Mouse (Mus musculus) embryonic facial prominence, embryonic 12.5 days (tissue): Measurements from ENCODE around the gene Slc22a4. TPM values are rescaled to one million over a fixed set of nuclear protein-coding genes. Genes with fewer than 3 reads are reported as not detected.
"Not testable (repeated sequence)": the region's sequence is repeated elsewhere in the genome, so short reads cannot be mapped to it uniquely, and the experiment has no call there.

ENCODE experiments used
- ATAC-seq: fragments of 200-750 bp; cut with Nextera tagmentation; 2 replicates; pipeline ENCODE4 v1.8.0; 2017; ENCODE audit not compliant: insufficient number of reproducible peaks, insufficient read depth, low FRiP score, low TSS enrichment
- H3K27ac ChIP-seq: fragments of 300-500 bp; sonication (generic); 2 replicates; pipeline ENCODE4 v1.5.1; 2016; ENCODE audit warnings: mild to moderate bottlenecking
- H3K27me3 ChIP-seq: fragments of 300-500 bp; sonication (generic); 2 replicates; pipeline ENCODE4 v1.6.1; 2016; ENCODE audit warnings: mild to moderate bottlenecking, moderate library complexity
- H3K36me3 ChIP-seq: fragments of 300-500 bp; sonication (generic); 2 replicates; pipeline ENCODE4 v1.6.1; 2016; ENCODE audit warnings: mild to moderate bottlenecking
- H3K4me1 ChIP-seq: fragments of 300-500 bp; sonication (generic); 2 replicates; pipeline ENCODE4 v1.6.1; 2016
- H3K4me2 ChIP-seq: fragments of 300-500 bp; sonication (generic); replicated peaks from 2 replicates; pipeline ENCODE4 v1.6.1; 2016; ENCODE audit warnings: mild to moderate bottlenecking, moderate library complexity
- H3K4me3 ChIP-seq: fragments of 300-500 bp; sonication (generic); 2 replicates; pipeline ENCODE4 v1.5.1; 2016; ENCODE audit warnings: mild to moderate bottlenecking
- H3K9ac ChIP-seq: fragments of 300-500 bp; sonication (generic); 2 replicates; pipeline ENCODE4 v1.6.1; 2016; ENCODE audit warnings: mild to moderate bottlenecking, moderate library complexity
- H3K9me3 ChIP-seq: fragments of 300-500 bp; sonication (generic); 2 replicates; pipeline ENCODE4 v1.6.1; 2016; ENCODE audit warnings: mild to moderate bottlenecking, moderate library complexity
- WGBS: fragments of 180-500 bp; shearing (Covaris S2); methylation state at CpG from one replicate; pipeline ENCODE4 v1.1.7; 2016; 5-methylcytosine and 5-hydroxymethylcytosine counted together
- polyA plus RNA-seq: library from polyadenylated mRNA; unstranded; fragments of >200 nt; fragmentation: Nextera tagmentation; extraction: Ambion mirVana; gene quantifications from 2 replicates; pipeline ENCODE4 v1.2.1, GENCODE M21; 2016

Slc22a4 gene
- polyA plus RNA-seq, 1 experiment from 2014 or later, result 2.9 TPM

DNA sequence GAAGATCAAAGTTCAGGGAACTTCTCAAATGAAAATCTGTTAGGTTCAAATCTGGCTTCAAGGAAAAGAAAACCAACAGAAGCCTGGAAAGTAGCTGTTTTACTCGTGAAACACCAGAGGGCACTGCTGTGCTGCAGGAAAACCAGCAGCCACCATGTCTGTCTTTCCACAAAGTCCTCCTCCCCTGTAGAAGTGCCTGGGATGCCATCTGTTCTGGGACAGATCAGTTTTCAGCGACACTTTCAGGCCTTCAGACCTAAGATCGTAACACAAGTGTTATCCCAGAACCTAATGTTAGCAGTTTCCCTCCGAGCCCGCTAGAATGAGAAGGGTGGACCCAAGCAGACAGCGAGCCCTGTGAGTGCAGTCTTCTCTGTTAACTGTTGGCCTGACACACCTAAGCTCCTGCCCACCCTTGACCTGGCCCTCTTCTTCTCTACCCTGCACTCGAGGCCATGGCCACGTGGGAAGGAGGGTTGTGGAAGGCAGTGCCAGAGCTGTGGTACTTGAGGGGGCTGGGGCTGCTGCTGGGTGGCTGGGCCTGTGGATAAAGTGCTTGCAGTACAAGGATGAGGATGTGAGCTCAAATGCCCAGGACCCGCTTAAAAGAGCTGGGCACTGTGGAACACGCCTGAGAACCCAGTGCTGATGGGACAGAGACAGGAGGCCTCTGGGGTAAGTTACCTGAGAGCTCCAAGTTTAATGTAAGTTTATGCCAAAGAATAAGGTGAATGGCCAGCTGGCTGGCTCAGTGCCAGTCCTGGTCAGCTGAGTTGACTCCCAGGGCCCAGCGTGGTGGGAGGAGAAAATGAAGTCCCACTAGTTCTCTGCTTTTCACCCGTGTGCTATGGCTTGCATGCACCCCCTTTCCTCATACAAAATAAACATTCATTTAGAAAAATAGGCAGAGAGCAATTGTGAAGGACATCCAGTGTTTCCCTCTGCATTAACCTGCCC, 24.9 kb downstream of the Slc22a4 start:
- not testable (repeated sequence) for H3K9ac ChIP-seq, H3K27me3 ChIP-seq, H3K9me3 ChIP-seq, H3K4me2 ChIP-seq, H3K4me3 ChIP-seq, H3K36me3 ChIP-seq, H3K27ac ChIP-seq
- H3K4me1 ChIP-seq, result peaks cover 14% of the 10 kb centered on the region; the same call in 1 of the 2 replicates
- WGBS, result 45% methylated on average over 12 of the region's 12 CpGs
- ATAC-seq, result peak; percentile 66; the same call in 1 of the 2 replicates

DNA sequence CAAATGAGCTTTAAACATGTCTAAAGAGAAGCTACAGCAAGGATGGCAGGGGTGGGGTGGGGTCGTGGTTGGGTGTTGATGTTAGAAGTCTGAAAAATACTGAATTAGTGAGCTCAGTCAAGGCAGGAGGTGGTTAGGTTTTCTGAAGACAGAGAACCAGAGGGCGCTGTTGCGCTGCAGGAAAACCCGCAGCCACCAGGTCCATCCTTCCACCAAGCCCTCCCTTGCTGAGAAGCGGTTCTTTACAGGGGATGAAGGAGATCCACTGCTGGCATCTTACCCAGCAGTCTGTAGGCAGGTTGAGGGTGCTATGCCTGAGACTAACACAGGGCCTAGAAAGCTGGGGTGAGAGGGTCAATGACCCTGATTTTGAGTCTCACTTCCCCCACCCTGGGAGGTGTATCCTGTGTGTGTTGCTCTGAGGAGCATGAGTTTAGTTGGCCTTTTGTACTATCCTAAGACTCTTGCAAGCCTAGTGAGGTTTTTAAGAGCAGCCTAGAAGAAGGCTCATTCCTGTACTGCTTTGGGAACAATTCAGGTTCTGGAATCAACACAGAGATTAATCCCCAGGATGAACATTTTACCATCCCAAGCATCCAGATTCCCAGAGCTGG, 25.6 kb downstream of the Slc22a4 start:
- H3K27ac ChIP-seq, result no peak overlapping the region
- 4% methylated on average over 5 of the region's 5 CpGs for WGBS
- H3K36me3 ChIP-seq, result no peaks in the 10 kb centered on the region
- H3K4me1 ChIP-seq, result peaks cover 9% of the 10 kb centered on the region; the same call in 1 of the 2 replicates
- H3K9ac ChIP-seq, result no peak overlapping the region
- no peaks in the 10 kb centered on the region for H3K9me3 ChIP-seq
- H3K4me2 ChIP-seq, result no peak overlapping the region
- H3K27me3 ChIP-seq, result no peaks in the 10 kb centered on the region
- no peak for ATAC-seq
- H3K4me3 ChIP-seq, result no peak overlapping the region

DNA sequence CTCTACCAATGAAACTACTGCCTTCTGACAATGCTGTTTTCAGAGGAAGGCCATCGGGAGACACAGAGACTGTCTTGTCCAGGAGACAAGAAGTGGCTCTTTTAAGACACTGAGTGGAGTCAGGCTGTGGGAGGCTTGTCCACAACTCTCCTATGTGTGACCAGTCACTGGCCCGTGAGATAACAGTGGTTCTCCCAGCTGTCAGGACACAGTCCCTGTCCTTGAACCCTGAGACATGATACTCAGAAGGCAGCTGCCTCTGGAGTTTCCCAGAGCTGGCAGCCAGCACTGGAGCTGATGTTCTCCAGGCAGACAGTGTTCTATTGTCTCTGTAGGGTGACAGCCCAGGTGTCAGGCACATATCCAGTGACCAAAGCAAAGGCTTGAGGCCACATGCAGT, 30.2 kb downstream of the Slc22a4 start:
- Histone ChIP-seq H3K9ac (no peak overlapping the region), H3K9me3 (no peaks in the 10 kb centered on the region), H3K4me2 (no peak overlapping the region), H3K4me3 (no peak overlapping the region), H3K4me1 (peaks cover 5% of the 10 kb centered on the region; the same call in 1 of the 2 replicates), H3K36me3 (no peaks in the 10 kb centered on the region), H3K27me3 (no peaks in the 10 kb centered on the region), H3K27ac (no peak overlapping the region)
- WGBS, result 62% methylated on average over 2 of the region's 2 CpGs
- no peak for ATAC-seq

DNA sequence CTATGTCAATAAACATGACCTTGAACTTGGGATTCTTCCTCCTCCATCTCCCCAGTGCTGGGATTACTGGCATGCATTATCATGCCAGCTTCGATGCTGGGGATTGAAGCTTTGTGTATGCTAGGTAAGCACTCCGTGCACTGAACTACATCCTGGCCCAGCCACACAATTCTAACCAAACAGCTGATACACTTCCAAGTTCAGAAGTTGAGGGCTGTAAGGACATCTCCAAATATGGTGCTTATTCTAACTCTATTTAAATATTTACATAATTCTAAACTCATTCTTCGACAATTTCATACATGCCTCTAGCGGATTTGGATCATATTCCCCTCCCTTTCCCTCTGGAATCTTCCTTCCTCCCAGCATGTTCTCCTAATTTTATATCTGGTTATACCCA, 35.6 kb downstream of the Slc22a4 start:
- ATAC-seq, result no peak
- Histone ChIP-seq H3K27ac (no peak overlapping the region), H3K9ac (no peak overlapping the region), H3K9me3 (no peaks in the 10 kb centered on the region), H3K27me3 (no peaks in the 10 kb centered on the region), H3K4me3 (no peak overlapping the region), H3K4me1 (no peaks in the 10 kb centered on the region), H3K4me2 (no peak overlapping the region), H3K36me3 (no peaks in the 10 kb centered on the region)
- WGBS, result 83% methylated on average over 4 of the region's 4 CpGs

DNA sequence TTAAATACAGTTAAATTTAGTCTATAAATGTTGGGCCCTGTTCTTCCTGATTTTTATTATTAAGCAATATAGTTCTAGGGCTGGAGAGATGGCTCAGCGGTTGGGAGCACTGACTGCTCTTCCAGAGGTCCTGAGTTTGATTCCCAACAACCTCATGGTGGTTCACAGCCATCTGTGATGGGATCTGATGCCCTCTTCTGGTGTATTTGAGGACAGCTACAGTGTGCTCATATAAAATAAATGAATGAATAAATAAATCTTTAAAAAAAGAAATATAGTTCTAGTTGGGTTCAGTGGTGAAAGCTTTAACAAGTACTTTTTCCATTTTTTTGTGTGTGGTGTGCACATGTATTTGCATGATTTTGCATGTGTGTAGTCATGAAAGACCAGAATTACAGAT, 38.7 kb downstream of the Slc22a4 start:
- Histone ChIP-seq H3K9ac (no peak overlapping the region), H3K4me3 (no peak overlapping the region), H3K4me2 (no peak overlapping the region), H3K9me3 (no peaks in the 10 kb centered on the region), H3K4me1 (no peaks in the 10 kb centered on the region), H3K27me3 (no peaks in the 10 kb centered on the region), H3K27ac (no peak overlapping the region), H3K36me3 (no peaks in the 10 kb centered on the region)
- WGBS, result 60% methylated on average over 1 of the region's 1 CpGs
- no peak for ATAC-seq

DNA sequence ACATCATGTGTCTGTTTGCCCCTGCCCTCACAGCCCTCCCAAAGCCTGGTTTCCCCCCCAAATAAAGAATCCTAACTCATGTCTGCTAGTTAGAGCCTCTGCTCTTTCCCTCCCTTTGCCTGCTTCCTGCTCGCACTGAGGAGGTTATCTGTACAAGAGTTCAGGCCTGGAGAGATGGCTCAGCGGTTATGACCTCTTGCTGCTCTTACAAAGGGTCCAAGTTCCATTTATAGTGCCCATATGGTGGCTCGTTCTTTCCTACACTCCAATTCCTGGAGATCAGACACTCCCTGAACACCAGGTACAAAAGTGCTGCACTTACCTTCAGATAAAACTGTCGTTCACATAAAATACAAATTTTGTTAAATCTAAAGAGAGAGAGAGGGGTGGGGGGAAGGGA, 39.8 kb downstream of the Slc22a4 start:
- Histone ChIP-seq H3K36me3 (no peaks in the 10 kb centered on the region), H3K27ac (no peak overlapping the region), H3K9me3 (no peaks in the 10 kb centered on the region), H3K4me2 (no peak overlapping the region), H3K4me3 (no peak overlapping the region), H3K27me3 (no peaks in the 10 kb centered on the region), H3K9ac (no peak overlapping the region), H3K4me1 (no peaks in the 10 kb centered on the region)
- 79% methylated on average over 4 of the region's 4 CpGs for WGBS
- no peak for ATAC-seq

DNA sequence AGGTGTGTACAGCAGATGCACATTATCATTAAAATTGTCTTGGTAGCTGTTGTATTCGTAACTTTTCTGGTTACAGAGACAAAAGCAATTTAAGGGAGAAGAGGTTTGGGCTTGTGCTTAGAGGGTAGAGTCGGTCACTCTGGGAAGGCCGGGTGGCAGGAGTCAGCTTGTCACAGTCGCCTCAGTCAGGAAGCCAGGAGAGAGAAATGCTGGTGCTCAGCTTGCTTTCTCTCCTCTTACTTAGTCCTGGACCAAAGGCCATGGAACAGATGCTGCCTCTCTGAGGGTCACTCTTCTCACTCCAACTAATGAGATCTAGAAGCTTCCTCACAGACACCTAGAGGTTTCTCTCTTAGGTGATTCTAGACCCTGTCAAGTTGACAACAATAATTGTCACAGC, 46.5 kb downstream of the Slc22a4 start:
- Histone ChIP-seq H3K4me2 (no peak overlapping the region), H3K4me1 (no peaks in the 10 kb centered on the region; the same call in 1 of the 2 replicates), H3K9me3 (no peaks in the 10 kb centered on the region), H3K27ac (no peak overlapping the region), H3K9ac (no peak overlapping the region), H3K4me3 (no peak overlapping the region), H3K27me3 (no peaks in the 10 kb centered on the region), H3K36me3 (no peaks in the 10 kb centered on the region)
- 87% methylated on average over 4 of the region's 4 CpGs for WGBS
- no peak for ATAC-seq

DNA sequence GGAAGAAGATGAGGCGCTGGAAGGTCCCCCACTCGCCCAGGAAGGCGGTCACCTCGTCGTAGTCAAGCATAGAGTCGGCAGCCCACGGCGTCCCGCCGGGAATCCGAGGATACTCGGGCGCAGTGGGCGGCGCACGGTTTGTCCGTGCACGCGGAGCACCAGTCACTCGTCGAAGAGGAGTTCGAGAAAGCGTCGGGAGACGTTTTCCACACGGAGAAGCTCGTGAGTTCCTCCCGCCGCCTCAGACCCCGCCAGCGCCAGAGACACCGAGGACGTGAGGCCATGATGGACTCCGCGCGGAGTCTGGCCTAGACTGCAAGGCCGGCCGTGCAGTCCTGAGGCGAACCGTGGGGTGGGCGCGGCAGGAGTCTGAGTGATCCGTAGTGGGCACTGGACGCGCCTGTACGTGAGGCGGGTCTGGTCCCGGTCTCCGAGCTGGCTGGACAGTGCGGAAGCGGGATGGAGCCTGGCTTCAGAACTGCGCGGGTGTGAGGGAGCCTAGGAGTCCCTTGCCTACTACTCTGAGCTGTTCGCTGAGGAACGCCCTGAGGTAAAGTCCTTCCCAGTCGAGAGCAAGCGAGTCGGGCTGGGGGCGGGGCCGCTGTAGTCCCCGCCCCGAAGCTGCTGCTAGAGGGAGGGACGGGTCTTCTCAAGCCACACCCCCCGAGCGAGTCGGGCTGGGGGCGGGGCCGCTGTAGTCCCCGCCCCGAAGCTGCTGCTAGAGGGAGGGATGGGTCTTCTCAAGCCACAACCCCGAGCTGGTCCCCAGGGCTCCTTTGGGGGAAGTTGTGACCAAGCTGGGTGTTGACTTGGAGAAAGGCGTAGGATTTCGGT, 47.9 kb downstream of the Slc22a4 start, which contains the start of gene Slc22a21:
TSS of gene Slc22a21 (minus strand) at position 545 of the 834 bp plus-strand sequence.
- Histone ChIP-seq H3K4me3 (peak within 1 kb of the TSS; percentile 52), H3K4me1 (no peaks in the 10 kb centered on the region; the same call in 1 of the 2 replicates), H3K4me2 (peak within 1 kb of the TSS; percentile 84), H3K36me3 (no peaks in the 10 kb centered on the region), H3K27ac (no peak within 1 kb of the TSS), H3K27me3 (no peaks in the 10 kb centered on the region), H3K9ac (peak within 1 kb of the TSS; percentile 34), H3K9me3 (no peaks in the 10 kb centered on the region)
- ATAC-seq, result peak; percentile 88
- WGBS, result 2% methylated on average over 73 of the region's 73 CpGs

DNA sequence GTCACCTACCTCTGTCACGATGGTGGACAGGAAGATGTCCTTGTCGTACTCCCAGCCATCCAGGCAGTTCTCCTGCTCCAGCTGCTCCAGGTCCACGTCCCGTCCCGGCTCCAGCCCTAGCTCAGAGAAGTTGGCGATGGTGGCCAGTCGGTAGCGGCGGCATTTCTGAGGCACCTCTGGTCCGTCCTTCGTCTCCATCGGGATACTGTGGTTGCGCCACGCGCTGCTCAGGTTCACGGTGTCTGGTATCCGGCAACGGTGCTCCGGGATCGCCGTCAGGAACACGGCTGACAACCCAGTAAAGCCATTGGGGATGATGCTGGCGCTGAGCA, 48.5 kb downstream of the Slc22a4 start:
- H3K27ac ChIP-seq, H3K27me3 ChIP-seq: not testable (repeated sequence)
- under 1% methylated on average over 23 of the region's 23 CpGs for WGBS

DNA sequence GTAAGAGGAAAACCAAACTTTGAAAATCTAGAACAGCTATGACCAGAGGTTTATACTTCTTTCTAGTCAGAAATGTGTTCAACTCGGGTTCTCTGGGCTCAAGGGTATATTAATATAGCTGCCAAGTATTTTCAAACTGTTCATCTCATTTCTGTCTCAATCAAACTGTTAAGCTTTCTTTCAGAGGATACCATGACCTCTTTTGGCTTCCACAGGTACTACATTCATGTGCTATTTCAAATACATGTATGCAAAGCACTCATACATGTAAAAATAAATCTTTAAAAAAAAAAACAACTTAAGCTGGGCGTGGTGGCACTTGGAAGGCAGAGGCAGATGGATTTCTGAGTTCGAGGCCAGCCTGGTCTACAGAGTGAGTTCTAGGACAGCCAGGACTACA, 50.2 kb downstream of the Slc22a4 start:
- Histone ChIP-seq H3K4me1 (no peaks in the 10 kb centered on the region; the same call in 1 of the 2 replicates), H3K36me3 (no peaks in the 10 kb centered on the region), H3K9me3 (no peaks in the 10 kb centered on the region), H3K9ac (no peak overlapping the region), H3K27ac (no peak overlapping the region), H3K4me2 (no peak overlapping the region), H3K4me3 (no peak overlapping the region), H3K27me3 (no peaks in the 10 kb centered on the region)
- WGBS, result 70% methylated on average over 3 of the region's 3 CpGs
- ATAC-seq, result no peak

More for the DNA sequence above, 48.5 kb downstream of the Slc22a4 start:
- Histone ChIP-seq H3K4me3 (peak overlapping the region; percentile 52), H3K9ac (peak overlapping the region; percentile 34), H3K4me2 (peak overlapping the region; percentile 84)
- not testable (repeated sequence) for H3K4me1 ChIP-seq, ATAC-seq, H3K36me3 ChIP-seq, H3K9me3 ChIP-seq

DNA sequence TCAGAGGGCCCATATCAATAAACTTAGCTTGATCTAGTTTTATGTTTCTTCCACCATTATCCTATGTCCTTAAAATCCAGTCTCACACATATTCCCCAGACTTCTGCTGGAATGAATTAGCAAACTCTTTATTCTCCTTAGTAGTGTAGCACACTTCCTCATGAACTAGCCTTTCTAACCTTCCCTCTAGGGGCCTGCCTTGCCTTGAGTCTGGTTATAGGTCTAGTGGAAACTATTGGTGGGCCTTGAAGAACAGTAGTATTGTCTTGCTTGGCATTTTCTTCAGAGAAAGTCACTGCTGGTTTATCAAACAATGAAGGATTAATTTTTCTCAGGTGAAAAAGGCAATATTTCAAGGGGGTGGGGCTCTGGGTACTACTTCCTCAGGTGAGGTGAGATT, 52.3 kb downstream of the Slc22a4 start:
- H3K4me2 ChIP-seq, result no peak overlapping the region
- H3K9ac ChIP-seq, result no peak overlapping the region
- H3K9me3 ChIP-seq, result no peaks in the 10 kb centered on the region
- H3K4me1 ChIP-seq, result no peaks in the 10 kb centered on the region; the same call in 1 of the 2 replicates
- H3K27ac ChIP-seq, result no peak overlapping the region
- no peaks in the 10 kb centered on the region for H3K36me3 ChIP-seq
- no peaks in the 10 kb centered on the region for H3K27me3 ChIP-seq
- ATAC-seq, result no peak
- no peak overlapping the region for H3K4me3 ChIP-seq
